Mouse (Mus musculus) kidney, embryonic 14.5 days (tissue): Measurements from ENCODE around the gene Pmp22. TPM values are rescaled to one million over a fixed set of nuclear protein-coding genes. Genes with fewer than 3 reads are reported as not detected.

Source experiments
- ATAC-seq: fragments of 200-750 bp; cut with Nextera tagmentation; 2 replicates; pipeline ENCODE4 v1.8.0; 2017; ENCODE audit warnings: moderate number of reproducible peaks, mild to moderate bottlenecking, moderate TSS enrichment, moderate library complexity; ENCODE audit not compliant: low FRiP score, low TSS enrichment
- H3K27ac ChIP-seq: fragments of 300-500 bp; sonication (generic); 2 replicates; pipeline ENCODE4 v1.5.1; 2014; ENCODE audit warnings: low read depth, mild to moderate bottlenecking, low read length, moderate library complexity, mixed read lengths
- H3K27me3 ChIP-seq: fragments of 300-500 bp; sonication (generic); 2 replicates; pipeline ENCODE4 v1.6.1; 2014; ENCODE audit warnings: mild to moderate bottlenecking, low read length; ENCODE audit not compliant: control insufficient read depth, insufficient read depth
- H3K36me3 ChIP-seq: fragments of 300-500 bp; sonication (generic); 2 replicates; pipeline ENCODE4 v1.6.1; 2014; ENCODE audit warnings: low read length, mixed read lengths; ENCODE audit not compliant: control insufficient read depth, insufficient read depth
- H3K4me1 ChIP-seq: fragments of 300-500 bp; sonication (generic); 2 replicates; pipeline ENCODE4 v1.6.1; 2014; ENCODE audit warnings: low read length, mixed read lengths; ENCODE audit not compliant: control insufficient read depth, insufficient read depth
- H3K4me2 ChIP-seq: fragments of 300-500 bp; sonication (generic); replicated peaks from 2 replicates; pipeline ENCODE4 v1.6.1; 2014; ENCODE audit warnings: low read depth, mild to moderate bottlenecking, low read length
- H3K4me3 ChIP-seq: fragments of 300-500 bp; sonication (generic); 2 replicates; pipeline ENCODE4 v1.5.1; 2014; ENCODE audit warnings: mild to moderate bottlenecking, low read length
- H3K9ac ChIP-seq: fragments of 300-500 bp; sonication (generic); 2 replicates; pipeline ENCODE4 v1.6.1; 2014; ENCODE audit warnings: low read depth, mild to moderate bottlenecking, low read length, moderate library complexity
- H3K9me3 ChIP-seq: fragments of 300-500 bp; sonication (generic); 2 replicates; pipeline ENCODE4 v1.6.1; 2016; ENCODE audit warnings: low read length; ENCODE audit not compliant: control insufficient read depth
- WGBS: fragments of 180-500 bp; shearing (Covaris S2); extraction: QIAGEN DNeasy Blood & Tissue Kit; methylation state at CpG from one replicate; pipeline ENCODE4 v1.1.7; 2014; 5-methylcytosine and 5-hydroxymethylcytosine counted together
- polyA plus RNA-seq: library from polyadenylated mRNA; unstranded; fragments of >200 nt; fragmentation: Nextera tagmentation; extraction: Ambion mirVana; gene quantifications from 2 replicates; pipeline ENCODE4 v1.2.1, GENCODE M21; 2014

Pmp22 gene
- polyA plus RNA-seq, 1 experiment from 2014 or later = 68.1 TPM

- Histone ChIP-seq H3K4me2 (no peak overlapping the region), H3K27ac (no peak overlapping the region), H3K4me1 (no peaks in the 10 kb centered on the region), H3K27me3 (no peaks in the 10 kb centered on the region), H3K36me3 (peaks cover 3% of the 10 kb centered on the region; the same call in 1 of the 2 replicates), H3K9ac (no peak overlapping the region), H3K9me3 (no peaks in the 10 kb centered on the region), H3K4me3 (no peak overlapping the region)
- ATAC-seq = no peak
These were observed 32.1 kb downstream of the Pmp22 start for GRCm38 (mm10) chr11:63160926-63161325.

- H3K27me3 ChIP-seq = no peaks in the 10 kb centered on the region
- peaks cover 3% of the 10 kb centered on the region; the same call in 1 of the 2 replicates for H3K36me3 ChIP-seq
- no peak overlapping the region for H3K4me3 ChIP-seq
- H3K9ac ChIP-seq = no peak overlapping the region
- 74% methylated on average over 2 of the region's 2 CpGs for WGBS
- no peak for ATAC-seq
- no peak overlapping the region for H3K4me2 ChIP-seq
- H3K4me1 ChIP-seq = no peaks in the 10 kb centered on the region
- H3K27ac ChIP-seq = no peak overlapping the region
- H3K9me3 ChIP-seq = no peaks in the 10 kb centered on the region
These were observed 34.0 kb downstream of the Pmp22 start for GRCm38 (mm10) chr11:63162806-63163205.

- Histone ChIP-seq H3K4me3 (no peak overlapping the region), H3K27ac (no peak overlapping the region), H3K27me3 (no peaks in the 10 kb centered on the region), H3K4me1 (peaks cover 4% of the 10 kb centered on the region), H3K9me3 (no peaks in the 10 kb centered on the region), H3K4me2 (no peak overlapping the region), H3K9ac (no peak overlapping the region), H3K36me3 (no peaks in the 10 kb centered on the region; the same call in 1 of the 2 replicates)
- no peak for ATAC-seq
- WGBS = 84% methylated on average over 8 of the region's 8 CpGs
These were observed 34.8 kb downstream of the Pmp22 start for GRCm38 (mm10) chr11:63163550-63163949.

GRCm38 (mm10) chr11:63163986-63164682, 35.4 kb downstream of the Pmp22 start:
- H3K4me3 ChIP-seq = no peak overlapping the region
- H3K4me2 ChIP-seq = no peak overlapping the region
- no peaks in the 10 kb centered on the region for H3K36me3 ChIP-seq
- WGBS = 83% methylated on average over 6 of the region's 6 CpGs
- no peaks in the 10 kb centered on the region for H3K27me3 ChIP-seq
- H3K9ac ChIP-seq = no peak overlapping the region
- ATAC-seq = no peak
- peaks cover 8% of the 10 kb centered on the region for H3K4me1 ChIP-seq
- no peaks in the 10 kb centered on the region for H3K9me3 ChIP-seq
- H3K27ac ChIP-seq = no peak overlapping the region

- ATAC-seq = no peak
- no peak overlapping the region for H3K27ac ChIP-seq
- H3K36me3 ChIP-seq = no peaks in the 10 kb centered on the region
- H3K4me1 ChIP-seq = peaks cover 8% of the 10 kb centered on the region
- H3K9me3 ChIP-seq = no peaks in the 10 kb centered on the region
- H3K27me3 ChIP-seq = no peaks in the 10 kb centered on the region
- no peak overlapping the region for H3K9ac ChIP-seq
- no peak overlapping the region for H3K4me3 ChIP-seq
- no peak overlapping the region for H3K4me2 ChIP-seq
- WGBS = 60% methylated on average over 7 of the region's 7 CpGs
These were observed 36.1 kb downstream of the Pmp22 start for GRCm38 (mm10) chr11:63164756-63165484.

GRCm38 (mm10) chr11:63167826-63168225, 39.0 kb downstream of the Pmp22 start:
- no peak for ATAC-seq
- Histone ChIP-seq H3K4me1 (peaks cover 8% of the 10 kb centered on the region), H3K9ac (no peak overlapping the region), H3K27ac (no peak overlapping the region), H3K27me3 (no peaks in the 10 kb centered on the region), H3K36me3 (no peaks in the 10 kb centered on the region), H3K4me3 (no peak overlapping the region), H3K9me3 (no peaks in the 10 kb centered on the region), H3K4me2 (no peak overlapping the region)
- 69% methylated on average over 4 of the region's 4 CpGs for WGBS

GRCm38 (mm10) chr11:63168551-63169258, 39.9 kb downstream of the Pmp22 start:
- Histone ChIP-seq H3K27ac (peak overlapping the region; percentile 59), H3K9me3 (no peaks in the 10 kb centered on the region), H3K4me3 (no peak overlapping the region), H3K4me2 (no peak overlapping the region; the same call in 1 of the 2 replicates), H3K4me1 (peaks cover 8% of the 10 kb centered on the region), H3K27me3 (no peaks in the 10 kb centered on the region), H3K36me3 (no peaks in the 10 kb centered on the region), H3K9ac (no peak overlapping the region)
- ATAC-seq = no peak
- 21% methylated on average over 9 of the region's 9 CpGs for WGBS

GRCm38 (mm10) chr11:63171977-63172376, 43.2 kb downstream of the Pmp22 start:
- Histone ChIP-seq H3K27me3 (no peaks in the 10 kb centered on the region), H3K9me3 (no peaks in the 10 kb centered on the region), H3K9ac (no peak overlapping the region), H3K27ac (no peak overlapping the region), H3K4me2 (no peak overlapping the region), H3K36me3 (no peaks in the 10 kb centered on the region), H3K4me1 (peaks cover 8% of the 10 kb centered on the region), H3K4me3 (no peak overlapping the region)
- ATAC-seq = no peak
- WGBS = 32% methylated on average over 1 of the region's 1 CpGs

GRCm38 (mm10) chr11:63173604-63174003, 44.8 kb downstream of the Pmp22 start:
- H3K9ac ChIP-seq = no peak overlapping the region
- H3K4me3 ChIP-seq = no peak overlapping the region
- no peak overlapping the region for H3K27ac ChIP-seq
- no peaks in the 10 kb centered on the region for H3K36me3 ChIP-seq
- WGBS = 86% methylated on average over 5 of the region's 5 CpGs
- peaks cover 4% of the 10 kb centered on the region for H3K4me1 ChIP-seq
- no peak for ATAC-seq
- H3K27me3 ChIP-seq = no peaks in the 10 kb centered on the region
- no peak overlapping the region for H3K4me2 ChIP-seq
- H3K9me3 ChIP-seq = no peaks in the 10 kb centered on the region
